Mouse (Mus musculus): ENCODE measurements around the gene Ubald1. TPM values are rescaled to one million over a fixed set of nuclear protein-coding genes. Genes with fewer than 3 reads are reported as not detected.

Ubald1 gene
- polyA plus RNA-seq, 1 experiment: 31.1 TPM

DNA sequence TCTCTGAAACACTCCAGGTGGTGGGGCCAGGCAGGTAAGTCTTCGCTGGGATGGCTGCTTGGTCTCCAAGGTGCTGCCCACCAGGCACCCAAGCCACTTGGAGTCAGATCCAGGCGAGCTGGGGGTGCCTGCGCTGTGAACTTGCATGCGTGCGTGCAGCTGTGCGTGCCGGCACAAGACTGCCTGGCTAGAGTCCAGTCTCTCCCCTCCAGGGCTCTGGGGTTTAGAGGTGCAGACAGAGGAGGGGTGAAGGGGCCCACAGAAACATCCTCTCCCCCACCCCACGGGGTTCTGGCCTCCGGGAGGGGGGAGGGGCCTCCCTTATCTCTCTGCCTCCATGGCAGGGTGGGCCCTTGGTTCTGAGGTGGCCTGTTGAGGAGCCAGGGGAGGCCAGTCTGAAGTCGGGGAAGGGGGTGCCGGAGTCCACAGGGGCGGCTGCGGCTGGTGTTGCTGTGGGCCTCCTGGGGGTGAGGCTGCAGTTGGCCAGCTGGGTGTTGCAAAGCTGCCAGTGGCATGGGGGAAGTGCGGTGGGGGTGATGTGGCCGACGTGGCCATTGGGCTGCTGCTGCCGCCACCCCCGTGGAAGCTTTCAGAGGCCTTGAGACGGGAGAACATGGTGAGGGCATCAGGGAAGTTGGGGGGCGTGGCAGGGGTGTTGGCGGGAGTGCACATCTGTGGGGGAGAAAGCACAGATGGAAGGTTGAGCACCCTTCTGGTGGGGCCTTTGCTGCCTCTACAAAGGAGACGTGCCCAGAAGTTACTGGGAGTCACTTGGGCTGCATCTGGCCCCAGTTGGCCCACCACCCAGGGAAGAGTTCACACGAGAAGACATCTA is 4.7 kb downstream of the Ubald1 start:
- Histone ChIP-seq H3K9ac (ENCODE audit: low read depth, poor library complexity, severe bottlenecking) (no peak overlapping the region), H3K36me3 (ENCODE audit: control insufficient read depth, insufficient read depth, low read length, poor library complexity, severe bottlenecking) (no peaks in the 10 kb centered on the region; the same call in 1 of the 2 replicates), H3K27ac (ENCODE audit: insufficient read depth, low read length) (no peak overlapping the region)

DNA sequence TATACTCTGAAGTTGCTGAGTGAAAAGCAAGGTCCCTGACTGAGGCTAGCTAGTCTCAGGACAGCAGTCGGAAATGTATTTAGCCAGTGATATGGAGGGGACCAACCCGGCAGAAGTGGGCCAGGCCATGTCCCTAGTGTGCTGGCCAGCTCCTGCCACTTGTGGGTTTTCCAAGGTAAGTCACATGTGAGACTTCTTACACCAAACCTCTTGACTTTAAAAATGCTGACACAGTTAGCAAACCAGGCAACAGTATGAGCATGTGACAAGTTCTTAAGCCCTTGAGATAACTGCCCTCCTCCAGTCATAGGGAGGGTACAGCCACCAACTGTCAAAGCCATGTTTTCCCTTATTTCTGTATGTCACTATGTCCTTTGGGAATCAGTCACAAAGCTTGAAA is 8.2 kb downstream of the Ubald1 start:
- no peak overlapping the region for H3K9ac ChIP-seq (ENCODE audit: low read depth, poor library complexity, severe bottlenecking)
- no peaks in the 10 kb centered on the region; the same call in 1 of the 2 replicates for H3K36me3 ChIP-seq (ENCODE audit: control insufficient read depth, insufficient read depth, low read length, poor library complexity, severe bottlenecking)
- H3K9me3 ChIP-seq (replicated peaks; ENCODE audit: control insufficient read depth, insufficient read depth, low read length, poor library complexity, severe bottlenecking): no peaks in the 10 kb centered on the region
- no peak for TF ChIP-seq POLR2A (IDR thresholded peaks at IDR 0.05; ENCODE audit: insufficient read depth, low read length)
- TF ChIP-seq CTCF (IDR thresholded peaks at IDR 0.05; ENCODE audit: low read depth, low read length): no peak
- no peak for TF ChIP-seq EP300 (IDR thresholded peaks at IDR 0.05; ENCODE audit: insufficient read depth, low read depth, low read length)
- H3K27me3 ChIP-seq (ENCODE audit: control insufficient read depth, insufficient read depth, low read length, poor library complexity, severe bottlenecking): no peaks in the 10 kb centered on the region
- H3K4me3 ChIP-seq (ENCODE audit: low read depth, low read length): no peak overlapping the region
- no peak overlapping the region for H3K27ac ChIP-seq (ENCODE audit: insufficient read depth, low read length)
- no peaks in the 10 kb centered on the region for H3K4me1 ChIP-seq (ENCODE audit: control insufficient read depth, insufficient read depth, low read length)

More for the DNA sequence above, 4.7 kb downstream of the Ubald1 start:
- TF ChIP-seq CTCF (IDR thresholded peaks at IDR 0.05; ENCODE audit: low read depth, low read length) (no peak), EP300 (IDR thresholded peaks at IDR 0.05; ENCODE audit: insufficient read depth, low read depth, low read length) (no peak), POLR2A (IDR thresholded peaks at IDR 0.05; ENCODE audit: insufficient read depth, low read length) (no peak)
- no peak overlapping the region for H3K4me3 ChIP-seq (ENCODE audit: low read depth, low read length)
- no peaks in the 10 kb centered on the region for H3K4me1 ChIP-seq (ENCODE audit: control insufficient read depth, insufficient read depth, low read length)
- H3K27me3 ChIP-seq (ENCODE audit: control insufficient read depth, insufficient read depth, low read length, poor library complexity, severe bottlenecking): no peaks in the 10 kb centered on the region
- no peaks in the 10 kb centered on the region for H3K9me3 ChIP-seq (replicated peaks; ENCODE audit: control insufficient read depth, insufficient read depth, low read length, poor library complexity, severe bottlenecking)

DNA sequence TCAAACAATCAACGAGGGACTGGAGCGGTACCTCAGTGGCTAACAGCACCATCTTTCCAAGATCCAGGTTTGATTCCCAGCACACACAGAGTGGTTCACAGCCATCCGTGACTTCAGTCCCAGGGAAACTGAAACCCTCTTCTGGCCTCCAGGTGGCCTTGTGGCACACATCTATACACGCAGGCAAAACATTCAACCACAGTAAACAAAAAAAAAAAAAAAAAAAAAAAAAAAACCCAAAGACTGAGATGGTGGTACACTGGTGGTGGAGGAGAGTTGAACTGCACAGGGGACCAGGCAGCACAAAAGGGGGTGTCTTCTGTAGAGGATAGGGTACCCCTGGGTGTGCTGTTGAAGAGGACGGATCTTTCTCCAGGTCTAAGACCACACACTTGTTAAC is 9.6 kb downstream of the Ubald1 start:
- no peak for TF ChIP-seq POLR2A (IDR thresholded peaks at IDR 0.05; ENCODE audit: insufficient read depth, low read length)
- no peak for TF ChIP-seq EP300 (IDR thresholded peaks at IDR 0.05; ENCODE audit: insufficient read depth, low read depth, low read length)
- TF ChIP-seq CTCF (IDR thresholded peaks at IDR 0.05; ENCODE audit: low read depth, low read length): no peak
- Histone ChIP-seq H3K4me1 (ENCODE audit: control insufficient read depth, insufficient read depth, low read length) (no peaks in the 10 kb centered on the region), H3K27ac (ENCODE audit: insufficient read depth, low read length) (no peak overlapping the region), H3K9me3 (replicated peaks; ENCODE audit: control insufficient read depth, insufficient read depth, low read length, poor library complexity, severe bottlenecking) (no peaks in the 10 kb centered on the region), H3K36me3 (ENCODE audit: control insufficient read depth, insufficient read depth, low read length, poor library complexity, severe bottlenecking) (no peaks in the 10 kb centered on the region; the same call in 1 of the 2 replicates), H3K9ac (ENCODE audit: low read depth, poor library complexity, severe bottlenecking) (no peak overlapping the region), H3K27me3 (ENCODE audit: control insufficient read depth, insufficient read depth, low read length, poor library complexity, severe bottlenecking) (no peaks in the 10 kb centered on the region), H3K4me3 (ENCODE audit: low read depth, low read length) (no peak overlapping the region)

DNA sequence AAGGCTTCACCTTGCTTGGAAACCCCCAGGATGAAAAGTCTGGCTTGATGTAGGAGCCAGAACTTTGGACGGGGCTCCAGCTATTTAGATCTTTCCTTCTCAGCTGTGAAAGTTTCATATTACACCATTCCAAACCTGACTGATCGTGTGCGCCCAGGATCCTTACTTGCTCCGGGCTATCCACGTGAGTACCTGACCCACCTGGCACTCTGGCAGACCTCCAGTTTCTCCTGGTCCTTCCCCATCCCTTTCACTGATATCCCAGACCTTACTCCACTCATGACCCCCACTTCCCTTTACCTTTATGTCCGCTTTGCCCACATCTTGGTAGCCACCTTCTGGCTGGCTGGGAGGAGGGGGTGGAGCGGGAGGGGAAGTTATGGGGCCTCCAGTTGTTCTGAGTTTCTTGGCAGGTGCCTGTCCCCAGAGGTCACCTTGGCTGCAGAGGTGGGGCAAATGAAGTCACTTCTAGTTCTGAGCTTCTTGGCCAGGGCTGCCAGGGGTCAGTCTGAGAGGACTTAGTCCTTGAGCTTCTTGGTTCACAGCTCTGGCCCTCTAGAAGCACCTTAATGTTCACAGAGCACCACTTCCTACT is 13.9 kb downstream of the Ubald1 start:
- Histone ChIP-seq H3K36me3 (ENCODE audit: control insufficient read depth, insufficient read depth, low read length, poor library complexity, severe bottlenecking) (no peaks in the 10 kb centered on the region), H3K9ac (ENCODE audit: low read depth, poor library complexity, severe bottlenecking) (no peak overlapping the region), H3K4me3 (ENCODE audit: low read depth, low read length) (no peak overlapping the region), H3K9me3 (replicated peaks; ENCODE audit: control insufficient read depth, insufficient read depth, low read length, poor library complexity, severe bottlenecking) (no peaks in the 10 kb centered on the region), H3K4me1 (ENCODE audit: control insufficient read depth, insufficient read depth, low read length) (no peaks in the 10 kb centered on the region), H3K27ac (ENCODE audit: insufficient read depth, low read length) (no peak overlapping the region), H3K27me3 (ENCODE audit: control insufficient read depth, insufficient read depth, low read length, poor library complexity, severe bottlenecking) (no peaks in the 10 kb centered on the region)
- TF ChIP-seq CTCF (IDR thresholded peaks at IDR 0.05; ENCODE audit: low read depth, low read length) (no peak), POLR2A (IDR thresholded peaks at IDR 0.05; ENCODE audit: insufficient read depth, low read length) (no peak), EP300 (IDR thresholded peaks at IDR 0.05; ENCODE audit: insufficient read depth, low read depth, low read length) (no peak)

DNA sequence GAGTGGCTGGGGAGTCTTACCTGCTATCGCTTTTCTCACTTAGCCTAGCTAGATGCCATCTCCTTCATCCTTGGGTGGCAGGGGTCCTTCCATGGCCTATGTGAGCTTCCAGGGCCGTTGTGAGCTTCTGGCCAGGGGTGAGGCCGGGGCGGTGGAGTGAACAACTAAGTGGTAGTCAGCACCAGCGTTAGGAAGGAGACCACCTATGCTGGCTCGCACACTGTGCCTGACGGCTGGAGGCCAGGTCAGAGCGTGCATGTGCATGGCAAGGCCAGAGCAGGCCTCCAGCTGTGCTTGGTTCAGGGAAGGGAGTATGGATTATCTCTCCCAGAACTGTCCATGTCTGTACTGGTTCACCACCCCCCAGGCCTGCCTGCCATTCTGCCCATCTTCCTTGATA is 16.4 kb downstream of the Ubald1 start:
- no peaks in the 10 kb centered on the region for H3K9me3 ChIP-seq (replicated peaks; ENCODE audit: control insufficient read depth, insufficient read depth, low read length, poor library complexity, severe bottlenecking)
- TF ChIP-seq CTCF (IDR thresholded peaks at IDR 0.05; ENCODE audit: low read depth, low read length) (no peak), POLR2A (IDR thresholded peaks at IDR 0.05; ENCODE audit: insufficient read depth, low read length) (no peak), EP300 (IDR thresholded peaks at IDR 0.05; ENCODE audit: insufficient read depth, low read depth, low read length) (no peak)
- H3K9ac ChIP-seq (ENCODE audit: low read depth, poor library complexity, severe bottlenecking): no peak overlapping the region
- no peaks in the 10 kb centered on the region for H3K4me1 ChIP-seq (ENCODE audit: control insufficient read depth, insufficient read depth, low read length)
- H3K27me3 ChIP-seq (ENCODE audit: control insufficient read depth, insufficient read depth, low read length, poor library complexity, severe bottlenecking): no peaks in the 10 kb centered on the region
- no peak overlapping the region for H3K4me3 ChIP-seq (ENCODE audit: low read depth, low read length)
- no peak overlapping the region for H3K27ac ChIP-seq (ENCODE audit: insufficient read depth, low read length)
- no peaks in the 10 kb centered on the region for H3K36me3 ChIP-seq (ENCODE audit: control insufficient read depth, insufficient read depth, low read length, poor library complexity, severe bottlenecking)

Data from ES-Bruce4 (cell line).